Mouse (Mus musculus) hindbrain, embryonic 16.5 days (tissue): Measurements from ENCODE around the gene Vsx1. TPM values are rescaled to one million over a fixed set of nuclear protein-coding genes. Genes with fewer than 3 reads are reported as not detected.

Experiments used
- ATAC-seq: fragments of 200-750 bp; cut with Nextera tagmentation; 2 replicates; pipeline ENCODE4 v1.8.0; 2017; ENCODE audit warnings: moderate TSS enrichment, moderate library complexity
- H3K27ac ChIP-seq: fragments of 300-500 bp; sonication (generic); 2 replicates; pipeline ENCODE4 v1.5.1; 2014; ENCODE audit warnings: low read depth, mild to moderate bottlenecking, control low read depth, low read length, moderate library complexity
- H3K27me3 ChIP-seq: fragments of 300-500 bp; sonication (generic); replicated peaks from 2 replicates; pipeline ENCODE4 v1.6.1; 2014; ENCODE audit warnings: low read length; ENCODE audit not compliant: control insufficient read depth, insufficient read depth
- H3K36me3 ChIP-seq: fragments of 300-500 bp; sonication (generic); 2 replicates; pipeline ENCODE4 v1.6.1; 2014; ENCODE audit warnings: mild to moderate bottlenecking, low read length, moderate library complexity, mixed read lengths; ENCODE audit not compliant: control insufficient read depth, insufficient read depth
- H3K4me1 ChIP-seq: fragments of 300-500 bp; sonication (generic); 2 replicates; pipeline ENCODE4 v1.6.1; 2014; ENCODE audit warnings: low read depth, low read length; ENCODE audit not compliant: control insufficient read depth, insufficient read depth
- H3K4me2 ChIP-seq: fragments of 300-500 bp; sonication (generic); 2 replicates; pipeline ENCODE4 v1.6.1; 2014; ENCODE audit warnings: mild to moderate bottlenecking, low read length, control low read depth, moderate library complexity
- H3K4me3 ChIP-seq: fragments of 300-500 bp; sonication (generic); 2 replicates; pipeline ENCODE4 v1.5.1; 2014; ENCODE audit warnings: mild to moderate bottlenecking, low read length, control low read depth, moderate library complexity
- H3K9ac ChIP-seq: fragments of 300-500 bp; sonication (generic); 2 replicates; pipeline ENCODE4 v1.6.1; 2014; ENCODE audit warnings: low read depth, mild to moderate bottlenecking, control low read depth, low read length, moderate library complexity
- H3K9me3 ChIP-seq: fragments of 300-500 bp; sonication (generic); 2 replicates; pipeline ENCODE4 v1.6.1; 2014; ENCODE audit warnings: mild to moderate bottlenecking, low read length, moderate library complexity; ENCODE audit not compliant: control insufficient read depth
- WGBS: fragments of 180-500 bp; shearing (Covaris S2); extraction: QIAGEN DNeasy Blood & Tissue Kit; methylation state at CpG from one replicate; pipeline ENCODE4 v1.1.7; 2014; 5-methylcytosine and 5-hydroxymethylcytosine counted together
- polyA plus RNA-seq: library from polyadenylated mRNA; unstranded; fragments of >200 nt; fragmentation: Nextera tagmentation; extraction: Ambion mirVana; gene quantifications from 2 replicates; pipeline ENCODE4 v1.2.1, GENCODE M21; 2015

Gene Vsx1
- polyA plus RNA-seq, 1 experiment from 2014 or later, result 0.09 TPM

DNA sequence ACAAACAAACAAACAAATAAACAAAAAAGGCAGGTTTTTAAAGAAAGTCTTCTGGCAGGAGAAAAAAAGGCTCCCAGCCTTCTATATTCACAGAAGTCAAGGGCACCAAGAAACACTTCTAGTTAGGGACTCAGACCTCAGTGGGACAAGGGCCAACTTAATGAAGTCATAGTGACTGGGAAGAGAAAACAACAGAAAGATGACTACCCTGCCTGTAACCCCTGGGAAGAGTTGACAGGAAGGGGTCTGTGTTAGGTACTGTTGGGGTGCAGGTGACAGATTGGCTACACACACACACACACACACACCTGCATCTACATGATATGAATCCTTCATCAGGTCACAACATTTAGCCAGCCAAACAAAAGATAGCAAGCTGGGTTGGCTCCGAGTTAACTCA, 46.0 kb downstream of the Vsx1 start:
- Histone ChIP-seq H3K27ac (peak overlapping the region; percentile 76), H3K4me2 (no peak overlapping the region), H3K9me3 (no peaks in the 10 kb centered on the region), H3K36me3 (no peaks in the 10 kb centered on the region), H3K27me3 (no peaks in the 10 kb centered on the region), H3K9ac (no peak overlapping the region), H3K4me3 (no peak overlapping the region), H3K4me1 (no peaks in the 10 kb centered on the region; the same call in none of the 2 replicates)
- WGBS, result 60% methylated on average over 1 of the region's 1 CpGs
- ATAC-seq, result no peak

- no peak overlapping the region for H3K4me3 ChIP-seq
- H3K36me3 ChIP-seq, result no peaks in the 10 kb centered on the region; the same call in 1 of the 2 replicates
- H3K4me1 ChIP-seq, result no peaks in the 10 kb centered on the region; the same call in 1 of the 2 replicates
- no peaks in the 10 kb centered on the region for H3K27me3 ChIP-seq
- no peaks in the 10 kb centered on the region for H3K9me3 ChIP-seq
- peak overlapping the region; percentile 37; the same call in 1 of the 2 replicates for H3K27ac ChIP-seq
- no peak for ATAC-seq
- WGBS, result 32% methylated on average over 2 of the region's 2 CpGs
- H3K4me2 ChIP-seq, result no peak overlapping the region
- H3K9ac ChIP-seq, result no peak overlapping the region
Measured at GRCm38 (mm10) chr2:150638370-150638733, 50.8 kb downstream of the Vsx1 start.

GRCm38 (mm10) chr2:150637702-150638369, 51.3 kb downstream of the Vsx1 start:
- Histone ChIP-seq H3K9me3 (no peaks in the 10 kb centered on the region), H3K4me1 (no peaks in the 10 kb centered on the region; the same call in 1 of the 2 replicates), H3K36me3 (no peaks in the 10 kb centered on the region; the same call in 1 of the 2 replicates), H3K9ac (no peak overlapping the region), H3K27me3 (no peaks in the 10 kb centered on the region), H3K27ac (peak overlapping the region; percentile 37), H3K4me3 (no peak overlapping the region), H3K4me2 (no peak overlapping the region)
- ATAC-seq, result peak; percentile 82
- 36% methylated on average over 6 of the region's 6 CpGs for WGBS

- no peak for ATAC-seq
- Histone ChIP-seq H3K4me2 (no peak overlapping the region), H3K36me3 (no peaks in the 10 kb centered on the region; the same call in 1 of the 2 replicates), H3K9me3 (no peaks in the 10 kb centered on the region), H3K9ac (no peak overlapping the region), H3K4me1 (no peaks in the 10 kb centered on the region; the same call in 1 of the 2 replicates), H3K27me3 (no peaks in the 10 kb centered on the region), H3K4me3 (no peak overlapping the region), H3K27ac (no peak overlapping the region)
- 81% methylated on average over 3 of the region's 3 CpGs for WGBS
Measured at GRCm38 (mm10) chr2:150635877-150636446, 53.2 kb downstream of the Vsx1 start.

Other genes starting within 250 kb of the Vsx1 start
- gene Zfp442, start 237.9 kb downstream of the Vsx1 start, polyA plus RNA-seq, result 7.9 and 8.3 TPM in 2 replicates
- 0.09 and 0.11 TPM in 2 replicates for gene Zfp345, start 204.3 kb downstream of the Vsx1 start, polyA plus RNA-seq
- 0.41 and 0.42 TPM in 2 replicates for gene Cst7, start 118.9 kb downstream of the Vsx1 start, polyA plus RNA-seq
- 43.9 and 44.0 TPM in 2 replicates for gene Apmap, start 80.8 kb downstream of the Vsx1 start, polyA plus RNA-seq
- 22.1 and 24.4 TPM in 2 replicates for gene Acss1, start 20.9 kb downstream of the Vsx1 start, polyA plus RNA-seq
- gene Entpd6, start 59.7 kb upstream of the Vsx1 start, polyA plus RNA-seq, result 87.0 and 87.2 TPM in 2 replicates
- 176 and 179 TPM in 2 replicates for gene Pygb, start 97.4 kb upstream of the Vsx1 start, polyA plus RNA-seq
- gene Abhd12, start 215.4 kb upstream of the Vsx1 start, polyA plus RNA-seq, result 143 and 157 TPM in 2 replicates
- gene Gins1, start 216.0 kb upstream of the Vsx1 start, polyA plus RNA-seq, result 14.1 and 14.5 TPM in 2 replicates